Mouse (Mus musculus): Measurements from ENCODE around the gene Dpm1. TPM values are rescaled to one million over a fixed set of nuclear protein-coding genes. Genes with fewer than 3 reads are reported as not detected.
A peak's percentile ranks its signal among the peaks of the same experiment; 100 is the strongest.

Gene Dpm1
- polyA plus RNA-seq, 1 experiment from 2014 or later: 169 TPM

DNA sequence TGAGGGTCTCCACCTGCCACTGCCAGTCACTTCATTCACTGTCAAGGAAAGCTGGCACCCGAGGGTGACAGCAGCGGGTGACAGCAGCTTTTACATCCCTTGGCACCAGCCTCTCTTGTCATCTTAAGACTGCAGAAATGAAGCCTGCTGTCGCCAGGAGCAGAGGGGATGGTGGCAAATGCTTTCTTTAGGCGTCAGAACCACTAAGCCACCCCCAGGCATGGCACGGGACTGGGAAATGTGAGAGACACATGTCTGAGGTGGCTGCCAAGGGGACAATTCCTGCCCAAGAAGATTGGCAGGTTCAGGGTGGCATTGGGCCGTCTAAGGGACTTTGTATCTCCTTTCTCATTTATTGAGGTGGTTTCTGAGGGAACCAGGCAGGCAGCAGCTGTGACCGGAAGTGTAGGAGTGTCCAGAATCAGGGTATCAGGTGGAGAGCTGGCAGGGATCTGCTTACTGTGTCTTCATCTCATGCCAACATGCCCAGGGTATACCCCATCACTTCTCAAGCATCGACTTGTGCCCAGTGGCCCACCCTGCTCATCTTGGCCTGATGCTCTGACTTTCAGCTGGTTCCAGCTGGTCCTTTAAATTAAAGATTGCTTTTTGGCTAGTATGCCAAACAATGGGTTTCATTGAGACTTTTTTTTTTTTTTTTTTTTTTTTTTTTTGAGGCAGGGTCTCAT, 17.9 kb upstream of the Dpm1 start:
- Histone ChIP-seq H3K4me3 (replicated peaks; ENCODE audit: low read depth, low read length) (no peak overlapping the region), H3K9me3 (replicated peaks; ENCODE audit: low read length) (no peaks in the 10 kb centered on the region), H3K27ac (no peak overlapping the region), H3K4me2 (ENCODE audit: low read length) (no peak overlapping the region), H3K9ac (ENCODE audit: low read depth, low read length) (no peak overlapping the region), H3K4me1 (replicated peaks; ENCODE audit: insufficient read depth, low read length) (no peaks in the 10 kb centered on the region), H3K27me3 (ENCODE audit: insufficient read depth, low read length) (no peaks in the 10 kb centered on the region), H3K36me3 (ENCODE audit: insufficient read depth, low read length) (no peaks in the 10 kb centered on the region)
- no peak for TF ChIP-seq CTCF (IDR thresholded peaks at IDR 0.05; ENCODE audit: low read depth)
- no peak for ATAC-seq (replicated peaks; ENCODE audit: low FRiP score, low read depth)
- 54% methylated on average over 8 of the region's 8 CpGs for WGBS
- DNase-seq (ENCODE audit: low spot score): peak; percentile 35

DNA sequence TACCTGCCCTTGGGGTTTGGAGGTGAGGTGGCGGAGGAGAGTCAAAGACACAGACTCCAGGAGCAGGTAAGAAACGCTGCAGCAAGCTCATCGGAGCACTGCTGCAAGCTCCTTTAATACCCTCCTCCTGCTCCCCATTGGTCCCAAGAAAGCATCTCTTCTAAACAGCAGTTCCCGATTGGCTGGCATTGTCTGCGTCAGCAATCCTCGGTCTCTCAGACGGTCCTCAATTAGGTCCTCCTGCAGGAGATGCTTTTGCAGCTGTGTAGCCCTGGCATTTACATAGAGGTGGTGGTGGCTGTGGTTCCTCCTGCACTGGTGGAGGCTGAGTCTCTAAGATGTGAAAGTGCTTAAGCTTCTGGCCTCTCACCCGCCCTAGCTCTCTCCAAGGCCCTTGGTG, 15.2 kb upstream of the Dpm1 start:
- no peak overlapping the region for H3K4me2 ChIP-seq (ENCODE audit: low read length)
- H3K27me3 ChIP-seq (ENCODE audit: insufficient read depth, low read length): no peaks in the 10 kb centered on the region
- H3K9ac ChIP-seq (ENCODE audit: low read depth, low read length): no peak overlapping the region
- TF ChIP-seq CTCF (IDR thresholded peaks at IDR 0.05; ENCODE audit: low read depth): no peak
- H3K4me3 ChIP-seq (replicated peaks; ENCODE audit: low read depth, low read length): no peak overlapping the region
- no peaks in the 10 kb centered on the region for H3K4me1 ChIP-seq (replicated peaks; ENCODE audit: insufficient read depth, low read length)
- H3K36me3 ChIP-seq (ENCODE audit: insufficient read depth, low read length): no peaks in the 10 kb centered on the region
- H3K27ac ChIP-seq: no peak overlapping the region
- no peak for DNase-seq (ENCODE audit: low spot score)
- no peaks in the 10 kb centered on the region for H3K9me3 ChIP-seq (replicated peaks; ENCODE audit: low read length)
- no peak for ATAC-seq (replicated peaks; ENCODE audit: low FRiP score, low read depth)
- 33% methylated on average over 8 of the region's 8 CpGs for WGBS

DNA sequence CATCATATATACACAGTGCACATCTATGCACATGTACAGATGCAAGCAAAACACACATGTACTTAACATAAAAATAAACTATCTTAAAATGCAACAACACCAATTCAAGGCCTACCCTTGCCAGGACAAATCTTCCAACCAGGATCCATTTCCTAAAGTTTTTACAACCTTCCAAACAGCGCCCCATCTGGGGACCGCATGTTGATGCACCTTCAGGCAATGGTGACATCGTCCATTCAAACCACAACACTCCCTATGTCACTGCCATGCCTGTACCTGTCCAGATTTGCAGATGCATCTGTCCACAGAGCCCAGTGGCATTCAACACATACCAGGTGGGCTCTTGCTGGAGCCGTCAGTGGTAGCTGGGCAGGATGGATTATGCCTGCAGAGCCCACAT, 12.9 kb upstream of the Dpm1 start:
- no peaks in the 10 kb centered on the region for H3K4me1 ChIP-seq (replicated peaks; ENCODE audit: insufficient read depth, low read length)
- H3K36me3 ChIP-seq (ENCODE audit: insufficient read depth, low read length): no peaks in the 10 kb centered on the region
- H3K9ac ChIP-seq (ENCODE audit: low read depth, low read length): no peak overlapping the region
- TF ChIP-seq CTCF (IDR thresholded peaks at IDR 0.05; ENCODE audit: low read depth): no peak
- H3K4me2 ChIP-seq (ENCODE audit: low read length): no peak overlapping the region
- no peak for DNase-seq (ENCODE audit: low spot score)
- WGBS: 73% methylated on average over 4 of the region's 4 CpGs
- H3K27me3 ChIP-seq (ENCODE audit: insufficient read depth, low read length): no peaks in the 10 kb centered on the region
- ATAC-seq (replicated peaks; ENCODE audit: low FRiP score, low read depth): no peak
- H3K4me3 ChIP-seq (replicated peaks; ENCODE audit: low read depth, low read length): no peak overlapping the region
- H3K27ac ChIP-seq: no peak overlapping the region
- no peaks in the 10 kb centered on the region for H3K9me3 ChIP-seq (replicated peaks; ENCODE audit: low read length)

DNA sequence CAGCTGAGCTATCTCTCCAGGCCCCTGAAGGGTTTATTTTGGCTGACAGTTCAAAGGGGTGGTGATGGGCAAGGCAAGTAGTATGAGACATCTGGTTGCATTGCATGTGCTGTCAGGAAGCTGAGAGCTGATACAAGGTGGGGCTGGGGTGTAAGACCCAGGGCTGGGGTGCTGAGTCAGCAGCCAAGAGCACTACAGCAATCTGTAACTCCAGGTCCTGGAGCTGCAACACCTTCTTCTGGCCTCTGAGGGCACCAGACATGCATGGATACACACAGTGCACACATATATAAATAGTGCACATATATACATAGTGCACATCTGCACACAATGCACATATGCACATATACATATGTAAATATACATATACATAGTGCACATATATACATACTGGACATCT, 12.4 kb upstream of the Dpm1 start:
- H3K4me3 ChIP-seq (replicated peaks; ENCODE audit: low read depth, low read length): no peak overlapping the region
- no peak overlapping the region for H3K27ac ChIP-seq
- H3K36me3 ChIP-seq (ENCODE audit: insufficient read depth, low read length): no peaks in the 10 kb centered on the region
- DNase-seq (ENCODE audit: low spot score) (no peak), ATAC-seq (replicated peaks; ENCODE audit: low FRiP score, low read depth) (peak; percentile 34; the same call in 1 of the 2 replicates)
- H3K27me3 ChIP-seq (ENCODE audit: insufficient read depth, low read length): no peaks in the 10 kb centered on the region
- no peaks in the 10 kb centered on the region for H3K4me1 ChIP-seq (replicated peaks; ENCODE audit: insufficient read depth, low read length)
- H3K9ac ChIP-seq (ENCODE audit: low read depth, low read length): no peak overlapping the region
- no peaks in the 10 kb centered on the region for H3K9me3 ChIP-seq (replicated peaks; ENCODE audit: low read length)
- TF ChIP-seq CTCF (IDR thresholded peaks at IDR 0.05; ENCODE audit: low read depth): no peak
- no peak overlapping the region for H3K4me2 ChIP-seq (ENCODE audit: low read length)

DNA sequence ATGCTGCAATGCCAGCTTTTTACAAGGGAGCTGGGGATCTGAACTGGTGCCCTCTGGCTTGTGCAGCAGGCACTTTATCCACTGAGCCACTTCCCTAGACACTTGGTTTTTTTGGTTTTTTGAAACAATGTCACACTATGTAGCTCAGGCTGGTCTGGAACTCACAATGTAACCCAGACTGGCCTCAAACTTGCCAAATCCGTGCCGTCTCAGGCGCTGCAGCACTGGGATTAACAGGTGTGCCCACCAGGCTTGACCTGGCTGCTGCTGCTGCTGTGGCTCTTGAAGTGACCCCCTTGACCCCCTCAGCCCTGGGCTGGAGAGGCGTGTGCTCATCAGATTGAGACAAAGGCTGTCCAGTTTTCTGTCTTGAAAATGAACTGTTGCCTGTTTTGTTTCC, 7.9 kb upstream of the Dpm1 start:
- no peak for TF ChIP-seq CTCF (IDR thresholded peaks at IDR 0.05; ENCODE audit: low read depth)
- ATAC-seq (replicated peaks; ENCODE audit: low FRiP score, low read depth) (no peak), DNase-seq (ENCODE audit: low spot score) (no peak)
- Histone ChIP-seq H3K9ac (ENCODE audit: low read depth, low read length) (no peak overlapping the region), H3K4me3 (replicated peaks; ENCODE audit: low read depth, low read length) (no peak overlapping the region), H3K9me3 (replicated peaks; ENCODE audit: low read length) (no peaks in the 10 kb centered on the region), H3K27me3 (ENCODE audit: insufficient read depth, low read length) (no peaks in the 10 kb centered on the region), H3K4me1 (replicated peaks; ENCODE audit: insufficient read depth, low read length) (no peaks in the 10 kb centered on the region), H3K27ac (no peak overlapping the region), H3K4me2 (ENCODE audit: low read length) (no peak overlapping the region), H3K36me3 (ENCODE audit: insufficient read depth, low read length) (0 out of 2 replicates have a peak, but pooled peaks cover 2% of the 10 kb centered on the region)
- WGBS: 86% methylated on average over 4 of the region's 4 CpGs

DNA sequence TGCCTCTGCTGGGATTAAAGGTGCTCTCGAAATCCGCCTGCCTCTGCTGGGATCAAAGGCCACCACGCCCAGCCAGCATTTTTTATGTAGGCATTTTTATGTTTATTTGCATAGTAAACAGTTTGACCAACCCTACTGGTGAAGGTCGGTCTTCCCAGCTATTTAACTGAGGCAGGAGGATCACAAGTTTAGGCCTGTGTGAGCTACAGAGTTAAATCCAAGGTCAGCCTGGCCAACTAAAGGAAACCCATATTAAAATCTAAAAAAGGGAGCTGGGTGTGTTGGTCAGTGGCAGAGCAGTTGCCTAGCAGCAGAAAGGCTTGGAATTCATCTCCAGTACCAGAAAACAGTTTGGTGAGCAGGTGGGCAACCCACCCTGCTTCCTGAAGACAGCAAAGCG, 2.9 kb upstream of the Dpm1 start:
- H3K27me3 ChIP-seq (ENCODE audit: insufficient read depth, low read length): no peaks in the 10 kb centered on the region
- no peak for TF ChIP-seq CTCF (IDR thresholded peaks at IDR 0.05; ENCODE audit: low read depth)
- WGBS: 85% methylated on average over 5 of the region's 5 CpGs
- no peak overlapping the region for H3K27ac ChIP-seq
- ATAC-seq (replicated peaks; ENCODE audit: low FRiP score, low read depth) (no peak), DNase-seq (ENCODE audit: low spot score) (no peak)
- no peak overlapping the region for H3K4me3 ChIP-seq (replicated peaks; ENCODE audit: low read depth, low read length)
- no peaks in the 10 kb centered on the region for H3K9me3 ChIP-seq (replicated peaks; ENCODE audit: low read length)
- H3K4me2 ChIP-seq (ENCODE audit: low read length): no peak overlapping the region
- H3K36me3 ChIP-seq (ENCODE audit: insufficient read depth, low read length): 0 out of 2 replicates have a peak, but pooled peaks cover 4% of the 10 kb centered on the region
- H3K9ac ChIP-seq (ENCODE audit: low read depth, low read length): no peak overlapping the region
- H3K4me1 ChIP-seq (replicated peaks; ENCODE audit: insufficient read depth, low read length): peaks cover 19% of the 10 kb centered on the region

DNA sequence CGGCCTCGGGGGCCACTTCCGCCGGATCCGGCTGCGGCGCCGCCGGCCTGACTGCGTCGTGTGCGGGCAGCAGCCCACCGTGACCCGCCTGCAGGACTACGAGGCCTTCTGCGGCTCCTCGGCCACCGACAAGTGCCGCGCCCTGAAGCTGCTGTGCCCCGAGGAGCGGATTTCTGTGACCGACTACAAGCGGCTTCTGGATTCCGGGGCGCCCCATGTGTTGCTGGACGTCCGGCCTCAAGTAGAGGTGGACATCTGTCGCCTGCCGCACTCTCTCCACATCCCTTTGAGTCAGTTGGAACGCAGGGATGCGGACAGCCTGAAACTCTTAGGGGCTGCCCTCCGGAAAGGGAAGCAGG, 1.1 kb upstream of the Dpm1 start:
- H3K9me3 ChIP-seq (replicated peaks; ENCODE audit: low read length): no peaks in the 10 kb centered on the region
- H3K9ac ChIP-seq (ENCODE audit: low read depth, low read length): peak overlapping the region; percentile 96
- no peak for TF ChIP-seq CTCF (IDR thresholded peaks at IDR 0.05; ENCODE audit: low read depth)
- peaks cover 4% of the 10 kb centered on the region; the same call in 1 of the 2 replicates for H3K36me3 ChIP-seq (ENCODE audit: insufficient read depth, low read length)
- ATAC-seq (replicated peaks; ENCODE audit: low FRiP score, low read depth): no peak
- peak overlapping the region; percentile 91 for H3K4me2 ChIP-seq (ENCODE audit: low read length)
- DNase-seq (ENCODE audit: low spot score): no peak
- H3K27ac ChIP-seq: no peak overlapping the region
- WGBS: 64% methylated on average over 33 of the region's 33 CpGs
- H3K4me1 ChIP-seq (replicated peaks; ENCODE audit: insufficient read depth, low read length): peaks cover 19% of the 10 kb centered on the region
- peak overlapping the region; percentile 93 for H3K4me3 ChIP-seq (replicated peaks; ENCODE audit: low read depth, low read length)
- no peaks in the 10 kb centered on the region for H3K27me3 ChIP-seq (ENCODE audit: insufficient read depth, low read length)

All from kidney, postnatal 0 days (tissue).